Mouse (Mus musculus) MN1 (cell line): ENCODE measurements around the gene Tfdp1.

ENCODE experiments used
- DNase-seq: peaks from one replicate; pipeline ENCODE4 v3.0.0-alpha.2; 2016; ENCODE audit warnings: low spot score

Gene Tfdp1

DNA sequence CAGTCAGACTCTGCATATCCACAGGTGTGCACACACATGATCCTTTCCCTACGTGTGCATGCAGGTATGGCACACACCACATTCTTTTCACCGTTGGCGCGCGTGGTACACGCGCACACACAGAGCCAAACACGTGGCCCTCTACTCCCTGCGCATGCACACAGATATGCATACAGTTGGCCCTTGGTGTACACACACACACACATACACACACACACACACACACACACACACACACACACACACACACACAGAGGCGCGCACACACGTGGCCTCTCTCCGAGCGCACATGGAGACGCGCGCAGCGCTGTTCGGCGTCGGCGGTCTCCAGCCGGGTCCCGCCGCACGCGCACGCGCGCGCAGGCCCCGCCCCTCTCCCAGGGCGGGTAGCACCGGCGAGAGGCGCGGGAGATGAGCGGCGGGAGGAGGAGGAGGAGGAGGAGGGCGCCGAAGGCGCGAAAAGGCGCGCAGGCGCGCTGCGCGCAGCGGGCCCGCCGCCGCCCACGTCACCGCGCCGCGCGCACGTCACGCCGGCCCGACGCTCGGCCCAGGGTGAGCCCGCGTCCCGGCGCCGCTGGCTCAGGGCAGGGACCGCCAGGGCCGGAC is at the start of gene Tfdp1:
Tfdp1 (plus strand) TSS at position 497 of the 606 bp plus-strand sequence.
- DNase-seq = peak; percentile 92

DNA sequence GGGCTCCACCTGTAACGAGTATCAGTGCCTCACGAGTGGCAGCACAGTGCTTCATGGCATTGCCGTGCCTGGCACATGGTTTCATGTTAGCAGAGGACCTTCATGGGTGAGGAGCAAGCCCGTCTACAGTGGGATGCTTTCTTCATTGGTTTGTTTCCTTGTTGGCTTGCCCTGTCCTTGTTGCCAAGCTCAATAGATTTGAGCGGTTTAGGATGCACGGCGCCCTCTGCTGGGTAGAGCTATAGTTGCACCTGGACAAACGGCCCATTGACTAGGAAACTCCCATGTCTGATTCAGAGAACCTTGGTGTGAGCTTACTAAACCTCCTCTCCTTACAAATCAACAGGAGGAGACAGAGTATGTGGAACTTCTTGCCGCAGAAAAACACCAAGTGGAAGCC is 46.2 kb upstream of the Tfdp1 start:
- peak; percentile 80 for DNase-seq

DNA sequence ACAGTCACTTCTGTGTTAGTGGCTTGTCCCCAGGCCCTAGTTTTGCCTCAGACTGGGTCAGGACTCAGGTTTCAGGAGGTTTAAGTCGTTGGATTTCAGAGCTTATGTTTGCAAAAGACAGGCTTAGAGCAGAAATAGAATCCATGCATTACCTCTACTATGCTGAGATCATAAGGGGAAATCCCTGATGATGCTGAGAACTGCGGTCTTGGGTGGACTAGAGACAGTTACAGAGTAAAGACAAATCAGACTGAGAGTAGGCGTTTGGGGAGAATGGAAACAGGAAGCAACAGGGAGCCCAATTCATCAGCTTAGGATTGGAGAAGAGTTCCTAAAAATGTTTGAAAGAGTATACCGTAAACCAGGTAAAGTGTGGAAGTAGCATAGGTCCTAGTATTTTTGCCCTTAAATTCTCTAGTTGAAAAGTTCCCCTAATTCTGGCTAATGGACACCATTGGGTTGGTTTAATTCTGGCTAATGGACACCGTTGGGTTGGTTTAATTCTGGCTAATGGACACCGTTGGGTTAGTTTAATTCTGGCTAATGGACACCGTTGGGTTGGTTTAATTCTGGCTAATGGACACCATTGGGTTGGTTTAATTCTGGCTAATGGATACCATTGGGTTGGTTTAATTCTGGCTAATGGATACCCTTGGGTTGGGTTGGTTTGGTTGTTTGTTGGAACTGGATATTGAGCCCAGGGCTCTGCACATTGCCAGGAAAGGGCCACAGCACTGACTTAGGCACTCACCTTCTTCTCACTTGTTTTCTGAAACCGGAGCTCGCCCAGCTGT is 44.7 kb upstream of the Tfdp1 start:
- no peak for DNase-seq

DNA sequence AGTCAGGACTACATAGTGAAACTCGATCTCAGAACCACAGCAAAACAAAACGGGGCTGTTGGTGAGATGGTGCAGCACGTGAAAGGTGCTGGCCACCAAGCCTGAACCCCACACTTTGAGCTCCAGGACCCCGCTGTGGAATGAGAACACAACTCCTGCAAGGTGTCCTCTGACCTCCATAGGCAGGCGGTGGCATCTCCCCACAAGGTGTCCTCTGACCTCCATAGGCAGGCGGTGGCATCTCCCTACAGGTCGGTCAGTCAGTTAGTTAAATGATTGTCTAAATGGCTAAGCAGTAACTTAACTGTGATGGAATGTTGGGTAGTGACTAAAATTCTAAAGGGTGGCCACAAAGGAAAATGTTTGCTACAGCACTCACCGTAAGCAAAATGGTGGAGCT is 39.0 kb upstream of the Tfdp1 start:
- no peak for DNase-seq

DNA sequence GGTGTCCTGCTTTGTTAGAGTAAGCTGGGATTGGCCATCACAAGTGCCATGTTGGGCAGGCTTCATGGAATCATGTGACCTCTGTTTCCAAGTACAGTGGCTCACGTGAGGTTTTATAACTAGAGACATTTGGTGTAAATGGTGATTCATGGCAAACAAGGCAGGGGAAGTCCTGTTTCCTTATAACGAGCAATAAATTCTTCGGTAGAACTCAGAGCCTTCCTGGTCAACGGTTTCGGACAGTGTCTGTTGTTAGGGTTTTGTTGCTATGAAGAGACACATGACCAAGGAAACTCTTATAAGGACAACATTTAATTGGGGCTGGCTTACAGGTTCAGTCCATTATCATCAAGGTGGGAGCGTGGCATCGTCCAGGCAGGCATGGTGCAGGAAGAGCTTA is 37.5 kb upstream of the Tfdp1 start:
- DNase-seq = no peak

DNA sequence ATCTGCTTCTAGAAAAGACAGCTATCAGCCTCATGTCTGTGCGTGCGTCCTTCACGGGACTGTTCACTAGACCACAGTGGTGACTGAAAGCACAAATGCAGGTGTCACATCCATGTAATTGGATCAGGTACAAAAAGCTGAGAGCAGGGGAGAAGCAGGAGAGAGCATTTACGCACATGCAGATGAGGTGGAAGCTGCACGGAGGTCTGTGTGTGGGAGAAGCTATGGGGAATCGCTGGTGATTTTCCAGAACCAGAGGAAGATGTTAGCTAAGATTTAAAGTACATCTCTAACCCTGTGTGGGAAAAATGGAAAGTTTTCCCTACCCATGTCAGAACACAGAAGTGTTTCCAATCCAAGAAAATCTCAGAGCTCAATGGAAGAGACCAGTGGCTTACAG is 33.1 kb upstream of the Tfdp1 start:
- no peak for DNase-seq

DNA sequence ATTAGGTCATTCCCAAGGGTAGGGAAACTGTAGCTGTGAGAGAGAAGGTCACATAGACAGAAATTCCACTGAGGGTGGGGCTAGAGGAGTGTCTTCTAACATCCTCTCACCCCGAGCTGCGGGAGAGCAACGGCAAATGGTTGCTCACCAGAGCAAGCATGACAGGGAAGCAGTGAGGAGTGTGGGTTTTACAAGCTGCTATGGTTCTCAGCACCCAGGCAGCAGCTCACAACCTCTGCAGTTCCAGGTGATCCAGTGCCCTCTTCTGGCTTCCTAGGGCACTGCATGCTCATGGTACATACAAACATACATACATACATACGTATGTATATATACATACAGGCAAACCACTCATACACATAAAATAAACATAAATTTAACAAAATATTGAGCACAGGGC is 32.7 kb upstream of the Tfdp1 start:
- DNase-seq = no peak

DNA sequence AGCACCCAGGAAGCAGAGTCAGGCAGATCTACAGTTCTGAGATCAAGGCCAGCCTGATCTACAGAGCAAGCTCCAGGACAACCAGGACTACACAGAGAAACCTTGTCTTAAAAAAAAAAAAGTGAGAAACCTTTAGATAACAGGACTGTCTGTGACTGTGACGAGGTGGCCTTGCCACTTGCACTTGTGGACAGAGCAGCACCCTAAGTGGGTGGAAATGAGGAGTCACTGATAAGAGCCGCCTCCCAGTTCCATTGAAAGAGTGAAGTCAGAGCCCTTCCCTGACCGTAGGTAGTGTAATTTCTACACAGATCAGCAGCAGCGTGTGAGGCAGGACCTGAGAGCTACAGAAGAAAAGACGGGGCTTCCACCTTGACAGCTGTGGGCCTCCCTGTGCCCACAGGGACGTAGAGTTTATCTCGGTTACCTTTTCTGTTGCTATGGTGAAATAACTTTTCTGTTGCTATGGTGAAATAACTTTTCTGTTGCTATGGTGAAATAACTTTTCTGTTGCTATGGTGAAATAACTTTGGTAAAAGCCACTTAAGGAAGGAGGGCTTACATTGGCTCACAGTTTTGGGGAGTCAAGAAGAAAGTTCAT is 32.1 kb upstream of the Tfdp1 start:
- DNase-seq = no peak

DNA sequence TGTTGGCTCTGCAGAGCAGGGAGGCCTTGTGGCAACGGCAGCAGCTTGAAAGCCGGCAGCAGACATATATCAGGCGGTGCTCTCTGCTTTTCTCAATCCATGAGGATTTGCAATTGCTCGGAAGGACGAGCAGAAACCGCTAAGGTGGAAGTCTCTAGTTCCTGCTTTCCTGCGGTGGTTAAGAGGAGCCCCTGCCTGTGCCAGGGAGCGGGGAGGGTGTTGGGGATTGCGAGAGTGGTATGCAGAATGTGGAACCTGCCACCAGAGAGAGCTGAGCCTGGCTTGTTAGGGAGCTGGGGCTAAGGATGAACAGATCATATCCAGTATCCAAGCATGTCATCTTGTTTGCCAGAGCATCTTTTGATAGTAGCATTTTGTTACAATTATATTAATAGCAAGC is 31.6 kb upstream of the Tfdp1 start:
- DNase-seq = no peak

DNA sequence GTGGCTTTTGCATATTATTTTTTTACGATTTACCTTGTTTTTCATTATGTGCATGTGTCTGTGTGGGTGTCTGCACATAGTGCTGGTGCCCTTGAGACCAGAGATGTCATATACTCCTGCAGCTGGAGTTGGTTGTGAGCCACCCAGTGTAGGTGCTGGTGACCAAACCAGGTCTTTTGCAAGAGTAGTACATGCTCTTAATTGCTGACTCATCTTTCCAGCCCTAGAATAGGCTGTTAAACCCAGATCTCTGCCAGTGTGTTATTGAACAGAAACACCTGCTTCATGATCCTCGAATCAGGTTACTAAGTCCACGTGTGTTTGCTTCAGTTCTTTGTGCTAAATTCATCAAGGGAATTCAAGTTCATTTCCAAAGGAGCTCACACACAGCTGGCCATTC is 23.6 kb upstream of the Tfdp1 start:
- DNase-seq = no peak

DNA sequence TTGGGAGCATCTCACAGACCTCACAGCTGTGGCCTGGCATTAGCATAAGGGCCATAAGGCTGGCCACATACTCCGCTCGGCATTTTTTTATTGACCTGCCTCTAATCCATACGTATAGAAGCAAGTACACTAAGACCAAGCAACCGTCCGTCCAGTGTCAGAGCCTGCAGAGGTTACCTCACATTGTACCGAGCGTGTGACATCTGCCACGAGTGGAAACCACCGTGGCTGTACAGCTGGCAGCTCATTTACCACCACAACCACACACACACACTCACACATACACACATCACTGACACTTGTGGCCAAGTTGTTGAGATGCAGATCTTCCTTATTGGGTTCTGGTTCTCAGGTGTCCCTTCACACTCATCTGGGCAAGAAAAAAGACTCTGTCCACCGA is 21.9 kb upstream of the Tfdp1 start:
- DNase-seq = no peak

DNA sequence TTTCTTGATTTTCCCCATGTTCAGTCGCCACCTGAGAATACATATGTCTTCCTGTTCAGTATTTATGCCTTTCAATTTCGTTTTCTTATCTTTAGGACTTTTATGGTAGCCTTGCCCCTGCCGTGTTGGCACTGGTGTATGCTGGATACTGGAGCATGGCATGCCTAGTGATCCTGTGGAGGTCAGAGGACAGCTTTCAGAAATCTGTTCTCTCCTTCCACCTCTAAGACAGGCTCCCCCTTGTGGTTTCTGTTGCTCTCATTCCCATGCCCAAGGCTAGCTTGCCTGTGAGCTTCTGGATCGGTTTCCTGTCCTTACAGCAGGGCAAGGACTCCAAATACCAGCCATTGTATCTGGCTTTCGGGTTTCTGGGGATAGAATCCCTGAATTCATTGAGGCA is 12.0 kb upstream of the Tfdp1 start:
- peak; percentile 59 for DNase-seq

DNA sequence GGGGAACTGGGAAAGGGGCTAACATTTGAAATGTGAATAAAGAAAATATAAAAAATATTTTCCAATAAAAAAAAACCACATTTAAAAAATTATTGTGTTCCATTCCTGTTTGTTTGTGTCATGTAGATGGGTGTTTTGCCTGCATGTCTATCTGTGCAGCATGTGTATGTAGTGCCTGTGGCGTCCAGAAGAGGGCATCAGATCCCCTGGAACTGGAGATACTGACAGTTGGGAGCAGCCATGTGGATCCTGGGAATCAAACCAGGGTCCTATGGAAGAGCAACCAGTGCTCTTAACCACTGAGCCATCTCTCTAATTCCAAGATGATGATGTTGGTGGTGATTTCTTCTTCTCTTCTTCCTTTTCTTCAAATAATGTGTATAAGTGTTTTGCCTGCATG is 3.9 kb upstream of the Tfdp1 start:
- DNase-seq = no peak

DNA sequence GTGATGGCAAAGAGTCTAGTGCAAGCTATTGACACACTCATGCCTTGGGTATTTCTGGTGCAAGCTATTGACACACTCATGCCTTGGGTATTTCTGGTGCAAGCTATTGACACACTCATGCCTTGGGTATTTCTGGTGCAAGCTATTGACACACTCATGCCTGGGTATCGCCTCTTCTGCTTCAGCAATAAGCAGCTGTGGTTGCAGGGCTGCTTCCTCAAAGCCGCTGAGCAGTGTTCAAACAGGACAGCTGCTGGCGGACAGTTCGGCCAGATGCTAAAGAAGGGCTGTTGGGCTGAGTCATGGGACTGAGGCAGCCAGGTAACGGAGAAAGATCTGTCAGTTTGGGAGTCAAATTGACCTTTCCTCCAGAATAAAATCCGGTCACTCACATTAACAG is 1.3 kb upstream of the Tfdp1 start:
- peak; percentile 41 for DNase-seq

DNA sequence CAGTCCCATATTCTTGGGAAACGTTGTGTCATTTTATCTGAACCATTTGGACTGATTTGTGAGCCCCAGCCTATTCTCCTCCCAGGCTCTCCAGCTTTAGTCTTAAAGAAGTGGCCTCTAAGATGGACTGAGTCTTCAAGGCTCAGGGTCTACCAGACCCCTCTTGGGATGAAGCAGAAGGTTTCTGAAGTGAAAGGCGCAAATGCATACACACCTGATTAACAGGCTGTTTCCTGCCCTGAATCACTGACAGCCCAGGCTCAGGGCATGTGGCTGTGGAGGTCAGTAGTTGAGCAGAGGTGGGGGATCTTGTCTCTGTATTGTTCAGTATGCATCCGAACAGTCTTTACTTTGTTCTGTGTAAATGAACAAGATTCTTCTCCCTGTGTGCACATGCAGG is 873 bp upstream of the Tfdp1 start:
- DNase-seq = no peak

DNA sequence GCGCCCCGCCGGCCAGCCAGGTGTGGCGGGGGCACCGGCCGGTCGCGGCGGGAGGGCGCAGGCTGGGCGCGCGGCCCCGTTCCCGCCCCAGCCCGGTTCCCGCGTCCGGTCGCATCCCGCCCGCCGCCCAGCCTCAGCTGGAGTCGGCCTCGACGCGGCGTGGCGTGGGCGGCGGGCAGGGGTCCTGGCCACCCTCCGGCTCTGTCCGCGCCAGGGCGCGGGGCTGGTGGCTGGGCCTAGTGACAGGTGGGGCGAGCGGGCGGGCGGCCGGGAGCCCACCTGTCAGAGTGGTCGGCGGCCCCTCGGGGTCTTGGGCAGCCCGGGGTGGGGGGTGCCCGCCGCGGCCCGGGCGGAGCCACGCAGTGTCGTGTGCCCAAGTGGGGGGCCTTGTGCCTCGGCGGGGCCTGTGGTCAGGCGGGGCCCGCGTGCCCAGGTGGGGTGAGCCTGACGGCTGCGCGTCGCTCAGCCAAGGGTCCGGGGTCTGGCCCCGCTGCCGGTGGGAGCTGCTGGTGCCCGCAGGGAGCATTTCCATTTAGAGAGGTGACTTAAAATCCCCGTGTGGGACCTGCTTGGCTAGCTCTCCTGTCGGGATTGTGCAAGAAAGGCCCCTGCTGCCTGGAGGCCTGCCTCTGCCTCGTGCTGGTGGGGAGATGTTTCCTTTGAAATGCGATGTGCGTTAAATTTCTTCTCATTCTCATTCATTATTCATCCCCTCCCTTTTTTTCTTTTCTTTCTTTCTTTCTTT is 522 bp downstream of the Tfdp1 start:
- peak; percentile 58 for DNase-seq

DNA sequence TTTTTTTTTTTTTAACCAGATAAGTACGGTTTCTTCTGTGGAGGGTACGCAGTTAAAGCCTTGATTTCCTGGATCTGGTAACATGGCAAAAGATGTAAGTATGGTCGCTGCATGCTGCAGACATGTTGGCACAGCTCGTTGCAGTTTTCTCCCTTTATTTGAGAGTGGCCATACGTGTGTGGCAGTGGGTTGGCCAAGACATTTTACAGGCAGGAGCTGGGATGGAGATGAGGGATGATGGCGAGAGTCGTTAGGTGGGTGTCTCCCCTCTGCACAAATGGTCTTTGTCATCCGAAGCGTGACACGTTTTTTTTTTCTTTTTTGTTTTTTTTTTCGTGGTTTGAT is 1.1 kb downstream of the Tfdp1 start:
- peak; percentile 40 for DNase-seq

DNA sequence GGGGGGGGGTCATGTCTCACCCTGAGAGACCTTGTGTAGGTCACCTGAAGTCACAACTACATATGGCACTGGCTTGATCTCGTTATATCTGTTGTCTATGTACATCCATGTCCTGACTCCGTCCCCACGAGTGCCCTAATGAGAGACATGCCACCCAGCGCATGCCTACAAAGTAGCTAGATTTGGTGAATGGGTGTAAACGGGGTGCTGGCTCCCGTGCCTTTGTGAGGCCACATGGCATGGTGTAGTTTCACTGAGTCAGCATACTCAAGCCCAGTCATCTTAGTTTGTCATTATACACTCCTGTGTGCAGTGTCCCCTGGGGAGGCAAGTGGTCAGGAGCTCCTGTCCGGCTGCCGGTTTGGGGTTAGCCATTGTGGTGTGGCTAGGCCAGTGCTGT is 2.1 kb downstream of the Tfdp1 start:
- DNase-seq = no peak

DNA sequence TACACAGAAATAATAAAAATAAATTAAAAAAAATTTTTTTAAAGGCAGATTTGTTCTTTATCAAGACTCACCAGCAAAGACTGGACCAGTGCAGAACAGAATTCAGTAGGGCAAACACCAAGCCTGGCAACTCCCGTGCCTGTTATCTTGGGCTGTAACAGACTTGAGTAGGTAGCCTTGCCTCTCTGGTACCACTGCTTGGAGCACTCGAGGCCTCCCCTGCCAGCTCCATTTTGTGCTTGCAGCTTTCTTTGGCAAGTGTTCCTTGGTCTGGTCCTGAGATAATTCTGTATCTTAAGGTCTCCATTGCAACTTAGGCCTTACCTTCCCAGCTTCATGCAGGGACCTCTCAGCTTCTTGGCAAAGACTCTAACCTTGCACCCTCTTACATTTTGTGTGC is 3.8 kb downstream of the Tfdp1 start:
- no peak for DNase-seq

DNA sequence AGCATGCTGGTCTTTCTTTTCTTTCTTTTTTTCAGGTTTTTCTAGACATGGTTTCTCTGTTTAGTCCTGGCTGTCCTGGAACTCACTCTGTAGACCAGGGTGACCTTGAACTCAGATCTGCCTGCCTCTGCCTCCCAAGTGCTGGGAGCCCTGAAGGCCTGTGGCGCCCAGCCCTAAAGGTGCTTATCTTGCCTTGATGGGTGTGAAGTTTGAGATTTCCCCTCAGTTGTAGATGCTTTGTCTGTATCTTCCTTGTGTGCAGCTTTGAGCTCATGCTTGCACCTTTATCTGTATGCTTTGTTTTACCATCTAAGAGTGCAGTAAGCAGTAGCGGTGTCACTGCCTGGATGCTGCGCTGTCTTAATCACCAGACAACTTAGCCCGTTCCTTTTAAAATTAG is 4.6 kb downstream of the Tfdp1 start:
- no peak for DNase-seq

DNA sequence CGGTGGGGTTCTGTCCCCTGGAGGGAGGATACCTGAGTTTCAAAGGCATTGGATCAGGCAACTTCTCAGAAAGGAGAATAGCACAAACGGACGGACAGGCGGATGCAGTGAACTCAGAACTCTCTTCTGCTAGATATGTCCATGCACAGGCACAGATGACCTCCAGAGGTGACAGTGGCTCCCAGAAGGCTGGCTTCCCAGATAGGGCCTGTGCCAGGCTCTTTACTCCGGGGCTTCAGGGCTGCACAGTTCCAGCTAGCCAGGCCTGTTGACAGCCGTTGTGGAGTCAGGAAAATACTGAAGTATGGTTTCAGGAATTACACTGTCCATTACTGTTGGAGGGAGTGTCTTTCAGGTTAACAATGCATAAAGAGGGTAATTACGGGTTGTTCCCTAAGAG is 11.5 kb downstream of the Tfdp1 start:
- no peak for DNase-seq

DNA sequence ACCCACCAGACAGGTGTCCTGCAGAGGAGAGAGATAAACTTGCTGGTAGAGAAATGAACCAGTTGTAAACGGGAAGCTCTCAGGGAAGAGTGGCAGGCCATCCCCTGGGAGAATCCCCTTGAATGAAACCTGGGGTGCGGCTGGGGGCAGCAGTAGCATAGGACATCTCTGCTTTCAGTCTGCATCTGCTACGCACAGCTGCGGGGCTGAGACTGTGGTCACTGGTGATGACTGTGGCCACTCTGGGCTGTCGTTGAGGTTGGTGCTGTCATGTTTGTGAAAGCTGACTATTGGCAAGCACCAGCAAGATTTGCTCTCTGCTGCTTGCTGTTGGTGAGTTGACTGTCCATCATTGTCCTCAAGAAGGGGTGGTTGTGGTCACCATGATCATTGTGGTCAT is 13.0 kb downstream of the Tfdp1 start:
- DNase-seq = no peak

DNA sequence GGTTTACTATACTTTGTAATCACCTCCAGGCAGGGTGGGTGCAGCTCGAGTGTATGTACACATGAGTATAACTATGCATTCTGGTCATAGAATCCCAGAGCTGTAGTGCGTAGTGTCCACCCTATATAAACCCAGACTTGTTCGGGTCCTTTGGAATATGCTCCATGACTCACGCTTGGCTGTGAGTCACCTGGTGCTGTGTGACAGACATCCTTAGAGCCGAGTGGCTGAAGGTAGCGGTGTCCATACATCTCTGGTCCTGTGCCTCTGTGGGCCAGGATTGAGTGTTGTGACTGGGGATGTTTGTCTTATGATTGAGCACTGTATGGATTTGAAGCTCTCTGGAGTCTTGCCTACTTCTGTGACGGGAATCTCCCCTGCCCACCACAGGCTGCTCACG is 14.1 kb downstream of the Tfdp1 start:
- DNase-seq = no peak
